Mouse (Mus musculus) hindbrain, embryonic 11.5 days (tissue): Measurements from ENCODE around the gene Zfp536. TPM values are rescaled to one million over a fixed set of nuclear protein-coding genes. Genes with fewer than 3 reads are reported as not detected.

ENCODE experiments used
- ATAC-seq: fragments of 200-750 bp; cut with Nextera tagmentation; 2 replicates; pipeline ENCODE4 v1.8.0; 2017; ENCODE audit warnings: mild to moderate bottlenecking, moderate TSS enrichment, moderate library complexity; ENCODE audit not compliant: low FRiP score
- DNase-seq: peaks from one replicate; pipeline ENCODE4 v3.0.0-alpha.2; 2015; ENCODE audit warnings: low spot score
- H3K27ac ChIP-seq: fragments of 300-500 bp; sonication (generic); 2 replicates; pipeline ENCODE4 v1.5.1; 2014; ENCODE audit warnings: mild to moderate bottlenecking, low read depth, low read length
- H3K27me3 ChIP-seq: fragments of 300-500 bp; sonication (generic); 2 replicates; pipeline ENCODE4 v1.6.1; 2014; ENCODE audit warnings: mild to moderate bottlenecking, low read length, moderate library complexity, mixed read lengths; ENCODE audit not compliant: control insufficient read depth, insufficient read depth
- H3K36me3 ChIP-seq: fragments of 300-500 bp; sonication (generic); 2 replicates; pipeline ENCODE4 v1.6.1; 2014; ENCODE audit warnings: mild to moderate bottlenecking, low read length, moderate library complexity, mixed read lengths; ENCODE audit not compliant: control insufficient read depth, insufficient read depth
- H3K4me1 ChIP-seq: fragments of 300-500 bp; sonication (generic); replicated peaks from 2 replicates; pipeline ENCODE4 v1.6.1; 2014; ENCODE audit warnings: low read length, mixed read lengths; ENCODE audit not compliant: control insufficient read depth, insufficient read depth
- H3K4me2 ChIP-seq: fragments of 300-500 bp; sonication (generic); replicated peaks from 2 replicates; pipeline ENCODE4 v1.6.1; 2014; ENCODE audit warnings: mild to moderate bottlenecking, low read depth, low read length
- H3K4me3 ChIP-seq: fragments of 300-500 bp; sonication (generic); 2 replicates; pipeline ENCODE4 v1.5.1; 2014; ENCODE audit warnings: low read depth, low read length
- H3K9ac ChIP-seq: fragments of 300-500 bp; sonication (generic); 2 replicates; pipeline ENCODE4 v1.6.1; 2014; ENCODE audit warnings: low read depth, low read length
- H3K9me3 ChIP-seq: fragments of 300-500 bp; sonication (generic); 2 replicates; pipeline ENCODE4 v1.6.1; 2016; ENCODE audit warnings: low read length; ENCODE audit not compliant: control insufficient read depth
- WGBS: fragments of 180-500 bp; shearing (Covaris S2); extraction: QIAGEN DNeasy Blood & Tissue Kit; methylation state at CpG from one replicate; pipeline ENCODE4 v1.1.7; 2014; 5-methylcytosine and 5-hydroxymethylcytosine counted together
- polyA plus RNA-seq: library from polyadenylated mRNA; unstranded; fragments of >200 nt; fragmentation: Nextera tagmentation; extraction: Ambion mirVana; gene quantifications from 2 replicates; pipeline ENCODE4 v1.2.1, GENCODE M21; 2014

The Zfp536 gene
- polyA plus RNA-seq, 1 experiment from 2014 or later: 34.2 TPM

DNA sequence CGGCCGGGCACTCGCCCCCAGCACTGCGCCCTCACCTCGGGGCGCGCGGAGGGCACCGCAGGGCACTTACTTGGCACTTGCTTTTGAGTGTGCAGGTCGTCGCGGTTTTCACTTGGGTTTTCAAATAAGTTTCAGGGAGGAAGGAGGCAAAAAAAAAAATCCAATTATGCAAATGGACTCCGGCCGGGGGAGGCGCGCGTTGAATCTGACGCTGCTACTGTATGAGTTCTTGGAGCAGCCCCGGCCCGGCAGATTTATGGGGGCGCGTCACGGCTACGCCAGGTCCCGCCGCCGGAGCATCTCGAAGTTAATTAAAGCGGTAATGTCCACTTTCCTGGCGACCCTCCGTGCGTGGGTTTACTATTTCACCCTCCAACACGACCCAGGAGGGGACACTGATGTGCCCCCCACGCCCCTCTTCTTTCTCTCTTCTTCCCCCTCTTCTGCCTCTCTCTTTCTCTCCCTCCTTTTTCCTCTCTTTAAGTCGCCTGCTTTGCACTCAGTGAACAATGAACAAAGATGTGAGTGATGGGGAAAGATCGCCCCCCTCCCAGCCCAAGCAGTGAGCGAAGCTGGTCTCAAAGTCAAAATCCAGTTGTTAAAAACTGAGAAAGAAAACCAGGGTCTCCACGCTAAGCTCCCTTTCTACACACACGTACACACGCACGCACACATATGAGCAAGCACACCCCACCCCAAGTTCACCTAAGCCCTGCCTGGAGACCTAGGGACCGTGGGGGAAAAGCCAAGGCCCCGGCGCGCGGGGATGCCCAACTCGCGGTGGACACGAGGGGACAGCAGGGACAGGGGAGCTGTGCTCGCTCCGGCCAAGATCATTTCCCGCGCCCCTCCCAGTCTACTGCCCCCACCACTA, 3.7 kb downstream of the Zfp536 start:
- ATAC-seq (peak; percentile 20), DNase-seq (peak; percentile 75)
- Histone ChIP-seq H3K27me3 (no peaks in the 10 kb centered on the region), H3K4me3 (peak overlapping the region; percentile 67), H3K9me3 (no peaks in the 10 kb centered on the region), H3K4me2 (peak overlapping the region; percentile 75), H3K27ac (peak overlapping the region; percentile 95), H3K4me1 (0 out of 2 replicates have a peak, but pooled peaks cover 3% of the 10 kb centered on the region), H3K9ac (peak overlapping the region; percentile 79), H3K36me3 (no peaks in the 10 kb centered on the region)
- under 1% methylated on average over 53 of the region's 53 CpGs for WGBS

DNA sequence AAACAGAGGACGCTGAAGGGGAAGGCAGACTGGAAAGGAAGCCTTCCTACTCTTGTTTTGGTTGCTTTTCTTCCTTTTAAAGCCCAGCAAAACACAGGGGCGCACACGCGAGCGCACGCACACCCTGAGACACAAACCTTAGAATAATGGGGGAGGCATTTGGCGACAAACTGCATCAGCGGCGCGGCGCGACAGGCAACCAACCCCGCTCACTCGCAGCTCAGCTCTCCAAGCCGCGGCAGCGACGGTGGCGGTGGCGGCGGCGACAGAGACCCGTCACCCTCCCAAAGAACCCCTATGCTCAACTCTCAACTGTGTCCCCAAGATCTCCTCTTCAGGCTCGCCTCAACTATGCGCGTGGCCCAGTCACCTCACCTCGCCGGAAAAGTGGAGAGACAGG, 4.4 kb downstream of the Zfp536 start:
- H3K4me3 ChIP-seq: peak overlapping the region; percentile 67
- H3K27ac ChIP-seq: peak overlapping the region; percentile 95
- H3K4me1 ChIP-seq: 0 out of 2 replicates have a peak, but pooled peaks cover 5% of the 10 kb centered on the region
- under 1% methylated on average over 28 of the region's 28 CpGs for WGBS
- H3K9ac ChIP-seq: peak overlapping the region; percentile 79
- H3K36me3 ChIP-seq: no peaks in the 10 kb centered on the region
- no peaks in the 10 kb centered on the region for H3K27me3 ChIP-seq
- DNase-seq: peak; percentile 63
- H3K4me2 ChIP-seq: peak overlapping the region; percentile 75
- ATAC-seq: no peak
- no peaks in the 10 kb centered on the region for H3K9me3 ChIP-seq

DNA sequence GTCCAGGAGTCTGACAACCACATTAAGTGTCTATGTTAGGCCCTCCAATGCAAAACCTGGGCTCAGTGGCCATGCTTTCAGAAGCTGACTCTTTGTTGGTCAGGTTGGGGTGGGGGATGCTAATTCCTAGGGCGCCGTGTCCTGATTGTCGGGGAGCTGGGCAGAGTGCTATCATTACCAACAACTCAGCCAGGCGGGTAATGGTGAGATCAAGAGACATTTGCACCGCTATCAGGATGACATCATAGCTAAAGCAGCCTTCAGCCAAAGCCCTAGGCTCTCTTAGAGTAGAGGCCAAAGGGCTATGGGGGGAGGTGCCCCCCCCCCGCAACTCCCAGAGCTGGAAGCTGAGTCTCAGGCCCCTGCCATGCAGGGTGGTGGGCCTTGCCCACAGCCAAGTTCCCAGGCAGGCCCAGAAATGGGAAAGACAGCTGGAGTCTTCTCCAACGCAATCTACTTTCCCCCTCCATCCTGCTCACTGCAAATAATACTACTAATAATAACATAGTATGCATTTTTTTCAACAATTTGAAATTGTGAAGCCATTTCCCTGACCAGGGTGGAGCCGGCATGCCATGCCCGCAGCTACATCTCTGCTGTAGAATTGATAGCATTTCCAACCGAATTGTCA, 5.0 kb downstream of the Zfp536 start:
- DNase-seq: peak; percentile 40
- Histone ChIP-seq H3K4me3 (peak overlapping the region; percentile 67), H3K9me3 (no peaks in the 10 kb centered on the region), H3K4me1 (0 out of 2 replicates have a peak, but pooled peaks cover 5% of the 10 kb centered on the region), H3K27ac (no peak overlapping the region), H3K27me3 (no peaks in the 10 kb centered on the region), H3K4me2 (peak overlapping the region; percentile 75), H3K36me3 (no peaks in the 10 kb centered on the region), H3K9ac (peak overlapping the region; percentile 79)
- ATAC-seq: no peak
- WGBS: 5% methylated on average over 10 of the region's 10 CpGs

DNA sequence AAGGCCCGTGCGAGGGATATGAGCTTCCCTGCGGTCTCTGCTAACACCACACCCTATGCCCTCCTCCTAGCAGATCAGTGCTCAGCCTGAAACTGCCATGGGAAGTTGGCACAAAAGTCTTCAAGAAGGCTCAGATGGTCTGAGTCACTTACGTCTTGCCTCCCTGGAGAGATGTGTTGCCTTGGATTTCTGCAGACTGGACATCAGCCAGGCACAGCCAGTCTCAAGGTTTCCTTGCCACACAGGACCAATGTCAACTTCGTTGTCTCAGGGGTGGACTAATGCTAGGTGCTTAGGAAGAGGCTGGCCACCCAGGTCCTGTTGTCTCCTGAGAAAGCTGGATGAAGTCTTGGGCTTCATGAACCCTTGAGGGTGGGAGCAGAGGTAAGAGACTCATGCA, 14.6 kb downstream of the Zfp536 start:
- Histone ChIP-seq H3K9me3 (no peaks in the 10 kb centered on the region), H3K9ac (no peak overlapping the region), H3K27ac (no peak overlapping the region), H3K4me1 (no peaks in the 10 kb centered on the region), H3K36me3 (no peaks in the 10 kb centered on the region), H3K4me2 (no peak overlapping the region), H3K4me3 (no peak overlapping the region), H3K27me3 (no peaks in the 10 kb centered on the region)
- ATAC-seq (no peak), DNase-seq (no peak)
- 89% methylated on average over 5 of the region's 5 CpGs for WGBS

DNA sequence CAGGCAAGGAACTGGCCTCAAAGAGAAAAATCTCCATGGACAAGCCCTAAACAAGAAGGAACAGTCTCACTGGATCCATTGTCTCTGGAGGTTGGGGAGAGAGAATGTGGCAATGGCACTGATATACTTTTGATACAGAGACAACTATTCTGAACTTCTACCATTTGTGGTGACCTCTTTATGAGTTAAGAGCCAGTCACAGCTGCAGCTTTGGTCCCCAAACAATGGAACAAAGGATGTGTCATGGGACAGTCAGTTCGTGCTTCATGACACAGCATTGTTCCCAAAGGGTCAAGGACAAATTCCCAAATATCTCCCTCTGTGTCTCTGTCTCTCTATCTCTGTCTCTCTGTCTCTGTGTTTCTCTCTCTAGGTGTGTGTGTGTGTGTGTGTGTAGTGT, 20.4 kb downstream of the Zfp536 start:
- H3K9me3 ChIP-seq: no peaks in the 10 kb centered on the region
- H3K9ac ChIP-seq: no peak overlapping the region
- no peak for ATAC-seq
- WGBS: 50% methylated on average over 1 of the region's 1 CpGs
- no peaks in the 10 kb centered on the region for H3K36me3 ChIP-seq
- no peaks in the 10 kb centered on the region for H3K27me3 ChIP-seq
- no peak overlapping the region for H3K27ac ChIP-seq
- H3K4me1 ChIP-seq: no peaks in the 10 kb centered on the region
- DNase-seq: no peak
- H3K4me2 ChIP-seq: no peak overlapping the region
- no peak overlapping the region for H3K4me3 ChIP-seq

DNA sequence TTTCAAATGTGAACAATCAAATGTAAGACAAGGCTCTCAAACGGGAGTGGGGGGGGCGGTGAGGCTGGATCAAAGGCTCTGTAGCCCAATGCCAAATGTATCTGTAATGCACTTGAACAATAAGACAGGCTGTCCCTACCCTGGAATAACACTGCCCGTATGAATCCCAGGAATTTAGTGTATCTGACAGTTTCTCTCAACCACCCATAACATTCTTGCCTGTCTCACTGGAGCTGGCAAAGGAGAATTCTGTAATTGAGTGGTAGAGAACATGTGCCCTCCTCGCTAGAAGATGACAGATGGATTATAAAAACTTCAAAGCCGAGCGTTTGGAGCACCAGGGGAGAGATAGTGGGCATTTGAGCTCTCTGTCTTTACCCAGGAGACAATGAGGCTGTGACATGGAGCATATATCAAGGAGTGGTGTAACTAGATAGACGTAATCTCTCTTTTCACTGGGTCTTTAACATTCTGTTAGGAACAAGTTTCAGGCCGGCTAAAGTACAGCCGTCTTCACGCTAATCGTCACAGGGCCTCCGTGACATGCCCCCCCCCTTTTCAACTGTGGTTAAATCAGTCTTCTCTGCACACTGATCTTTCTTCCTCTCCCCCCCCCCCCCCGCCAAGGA, 27.2 kb downstream of the Zfp536 start:
- WGBS: 37% methylated on average over 12 of the region's 13 CpGs
- H3K4me1 ChIP-seq: peaks cover 8% of the 10 kb centered on the region; the same call in 1 of the 2 replicates
- H3K27ac ChIP-seq: no peak overlapping the region
- no peak overlapping the region for H3K4me2 ChIP-seq
- no peaks in the 10 kb centered on the region for H3K27me3 ChIP-seq
- DNase-seq: no peak
- H3K9ac ChIP-seq: no peak overlapping the region
- H3K9me3 ChIP-seq: no peaks in the 10 kb centered on the region
- ATAC-seq: no peak
- no peaks in the 10 kb centered on the region; the same call in 1 of the 2 replicates for H3K36me3 ChIP-seq
- no peak overlapping the region for H3K4me3 ChIP-seq

DNA sequence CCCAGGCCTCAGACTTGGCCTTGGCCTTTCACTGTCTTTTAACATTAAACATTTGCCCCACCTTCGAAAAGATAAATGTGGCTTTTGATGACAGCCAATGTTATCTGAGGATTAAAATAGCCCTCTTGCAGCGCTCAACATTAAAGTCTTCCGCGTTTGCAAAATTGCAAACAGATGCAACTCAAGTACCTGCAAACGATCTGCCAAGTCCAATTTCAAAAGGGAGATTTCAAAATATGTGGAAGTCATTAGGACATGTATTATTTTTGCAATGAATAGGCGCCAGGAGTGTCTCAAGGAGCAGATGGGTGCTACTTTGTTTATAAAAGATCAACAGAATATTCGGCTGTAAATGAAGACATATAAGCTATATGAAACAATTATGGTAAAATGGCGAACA, 30.1 kb downstream of the Zfp536 start:
- no peak overlapping the region for H3K4me2 ChIP-seq
- WGBS: 83% methylated on average over 8 of the region's 8 CpGs
- no peaks in the 10 kb centered on the region for H3K9me3 ChIP-seq
- DNase-seq (no peak), ATAC-seq (no peak)
- peaks cover 8% of the 10 kb centered on the region; the same call in 1 of the 2 replicates for H3K4me1 ChIP-seq
- no peak overlapping the region for H3K4me3 ChIP-seq
- H3K9ac ChIP-seq: no peak overlapping the region
- no peaks in the 10 kb centered on the region for H3K27me3 ChIP-seq
- H3K27ac ChIP-seq: no peak overlapping the region
- no peaks in the 10 kb centered on the region; the same call in 1 of the 2 replicates for H3K36me3 ChIP-seq

DNA sequence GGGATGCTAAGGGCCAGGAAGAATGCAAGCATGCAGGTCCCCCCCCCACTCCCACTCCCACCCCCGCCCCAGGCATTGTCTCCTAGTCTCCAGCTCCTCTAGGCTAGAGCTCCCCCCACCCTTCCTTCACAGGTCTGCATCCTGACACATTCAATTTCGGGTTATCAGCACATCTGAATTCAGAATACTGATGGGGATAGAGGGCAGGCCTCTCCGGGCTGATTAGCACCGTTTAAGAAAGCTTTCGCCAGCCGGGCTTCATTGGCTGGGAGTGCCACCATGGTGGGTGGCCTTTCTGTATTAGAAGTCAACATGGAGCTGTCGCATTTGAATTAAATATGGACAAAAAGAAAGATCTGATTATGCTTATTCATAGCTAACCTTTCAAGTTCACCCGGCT, 36.2 kb downstream of the Zfp536 start:
- peak; percentile 23; the same call in 1 of the 2 replicates for ATAC-seq
- H3K4me3 ChIP-seq: no peak overlapping the region
- WGBS: 38% methylated on average over 8 of the region's 8 CpGs

More for the DNA sequence above, 36.2 kb downstream of the Zfp536 start:
- Histone ChIP-seq H3K9me3 (no peaks in the 10 kb centered on the region), H3K27me3 (no peaks in the 10 kb centered on the region), H3K27ac (0 out of 2 replicates have a peak overlapping the region, but pooled peaks have one; percentile 42), H3K4me1 (peaks cover 12% of the 10 kb centered on the region), H3K4me2 (no peak overlapping the region), H3K9ac (no peak overlapping the region), H3K36me3 (no peaks in the 10 kb centered on the region)
- no peak for DNase-seq
